Mouse (Mus musculus) CD4-positive helper T cell, adult 2 months (primary cell): ENCODE data around the gene St6galnac5.

Source experiments
- DNase-seq: peaks from one replicate; pipeline ENCODE4 v3.0.0-alpha.2; 2012; ENCODE audit warnings: low read depth, missing footprints, low spot score

The St6galnac5 gene

GRCm38 (mm10) chr3:152872054-152872453 is 110.0 kb downstream of the St6galnac5 start:
- DNase-seq: no peak

DNA sequence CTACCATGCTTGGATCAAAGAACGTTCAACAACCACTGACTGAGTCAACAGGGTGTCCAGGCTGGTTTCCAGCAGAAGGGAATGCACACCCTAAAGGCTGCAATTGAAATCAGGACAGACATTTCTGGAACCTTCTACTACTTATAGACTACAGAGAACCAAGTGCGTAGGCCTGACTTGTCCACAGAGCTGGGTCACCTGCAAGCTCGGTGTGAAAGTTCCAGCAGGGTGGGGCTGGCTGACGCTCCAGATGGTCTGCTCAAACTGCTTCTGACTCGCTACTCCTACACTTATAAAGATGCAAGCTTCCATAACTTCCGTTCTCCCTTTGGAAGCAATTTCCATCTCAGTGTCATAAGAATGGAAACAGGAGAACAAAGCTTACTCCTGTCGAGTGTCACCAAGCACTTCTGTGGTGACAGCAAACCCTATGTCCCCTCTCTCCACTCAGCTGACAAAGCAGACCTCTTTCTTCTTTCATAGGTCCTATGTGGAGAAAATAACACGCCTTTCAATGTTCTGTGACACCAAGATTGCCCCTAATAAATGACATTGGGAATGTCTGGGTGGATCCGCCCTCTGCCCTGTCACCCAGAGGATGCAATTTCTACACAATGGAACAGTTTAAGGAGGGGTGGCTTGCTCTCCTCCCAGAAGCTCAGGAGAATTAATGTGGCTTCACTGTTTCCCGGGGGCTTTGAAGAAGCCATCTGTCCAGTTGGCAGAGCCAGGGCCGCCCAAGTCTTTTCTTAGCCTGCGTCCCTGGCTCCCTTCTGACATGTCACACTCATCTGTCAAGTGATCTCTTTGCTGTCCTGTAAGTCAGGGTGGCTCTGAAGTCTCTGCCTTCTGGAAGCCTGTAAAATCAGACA is 114.2 kb downstream of the St6galnac5 start:
- DNase-seq: no peak

DNA sequence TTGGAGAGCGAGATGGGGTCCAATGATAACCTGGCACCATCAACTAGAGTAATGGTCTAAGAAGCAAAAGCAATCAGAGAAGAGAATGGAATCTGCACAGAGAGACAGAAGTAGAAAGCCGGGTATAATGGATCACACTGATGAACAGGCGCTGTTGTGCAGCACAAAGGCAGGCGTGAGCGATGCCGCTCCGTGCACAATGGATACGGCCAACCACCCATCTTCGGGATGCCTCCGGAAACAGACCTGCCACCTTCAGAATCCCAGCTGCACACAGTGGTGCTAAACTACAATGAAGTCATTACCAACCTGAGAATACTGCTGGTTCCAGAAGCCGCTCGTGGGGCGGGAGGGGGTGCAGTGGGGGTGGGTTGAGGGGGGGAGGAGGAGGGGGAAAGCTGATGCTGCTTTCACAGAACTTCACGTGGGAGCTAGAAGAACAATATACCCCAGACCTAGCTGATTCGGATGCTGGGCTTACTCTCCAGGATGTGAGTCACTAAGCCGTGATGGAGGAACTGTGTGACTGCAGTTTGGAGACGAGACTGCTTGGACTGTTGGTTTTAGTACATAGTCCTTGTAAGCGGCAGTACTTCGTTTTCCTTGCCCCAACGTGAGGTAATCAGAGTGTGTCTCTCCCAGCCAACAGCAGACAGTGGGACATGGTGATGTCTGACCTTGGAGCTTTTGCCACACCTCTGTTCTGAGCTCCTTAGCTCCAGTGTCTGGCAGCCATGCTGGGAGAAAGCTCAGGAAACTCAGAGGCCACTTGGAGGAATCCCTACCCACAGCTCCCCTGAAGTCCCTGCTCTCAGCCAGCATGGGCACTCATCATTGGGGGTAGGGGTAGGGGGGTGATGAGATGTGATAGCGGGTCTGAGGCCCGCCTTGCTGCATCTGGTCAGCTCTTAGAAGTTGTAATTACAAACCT is 115.7 kb downstream of the St6galnac5 start:
- no peak for DNase-seq

- no peak for DNase-seq
Observed at GRCm38 (mm10) chr3:152861978-152862377, 120.1 kb downstream of the St6galnac5 start.

- DNase-seq: no peak
Observed at GRCm38 (mm10) chr3:152861450-152861849, 120.6 kb downstream of the St6galnac5 start.

DNA sequence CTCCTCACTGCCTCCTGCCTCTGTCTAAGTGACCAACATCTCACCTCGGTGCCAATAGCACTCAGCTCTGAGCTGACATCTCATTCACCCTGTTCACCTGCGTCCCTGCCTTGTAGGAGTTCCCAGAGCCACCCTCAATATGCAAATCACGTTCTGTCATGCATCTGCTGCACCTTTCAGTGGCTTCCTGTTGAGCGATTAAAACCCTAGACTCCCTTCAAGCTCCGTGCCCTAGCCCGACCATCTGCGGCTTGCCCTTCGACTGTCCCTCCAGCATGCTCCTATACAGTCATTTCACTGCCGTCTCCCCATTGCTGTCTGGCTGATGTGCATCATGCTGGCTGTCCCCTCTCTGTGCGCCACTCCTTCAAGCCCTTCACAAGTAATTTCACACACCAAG is 126.0 kb downstream of the St6galnac5 start:
- DNase-seq: no peak

DNA sequence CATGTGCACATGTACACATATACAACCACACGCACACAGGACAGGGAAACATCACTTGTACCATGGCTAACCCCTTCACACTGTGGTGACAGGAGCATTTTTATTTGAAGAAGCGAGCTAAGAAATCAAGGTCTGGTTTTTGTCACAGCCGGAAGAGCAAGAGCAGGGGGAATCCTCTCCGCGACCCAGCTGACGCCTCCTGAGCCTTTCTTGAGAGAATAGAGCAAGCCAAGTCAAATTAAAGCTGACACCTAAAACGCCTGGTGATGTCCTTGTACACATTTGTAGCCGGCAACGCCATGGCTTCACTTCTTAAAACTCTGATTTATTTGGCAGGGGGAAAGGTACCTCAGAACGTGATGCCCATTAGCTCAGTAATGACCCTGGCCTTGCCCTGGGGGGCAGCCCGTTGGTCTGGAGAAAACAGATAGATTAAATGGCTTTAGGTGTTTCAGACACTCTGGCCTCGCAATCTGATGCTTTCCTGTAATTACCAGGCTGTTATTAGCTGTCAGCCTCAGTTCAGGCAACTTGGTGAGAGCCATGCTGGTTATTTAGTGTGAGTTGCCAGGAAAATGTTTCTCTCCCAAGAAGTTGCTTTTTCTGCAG is 126.9 kb downstream of the St6galnac5 start:
- DNase-seq: no peak

GRCm38 (mm10) chr3:152843925-152844324 is 138.1 kb downstream of the St6galnac5 start:
- no peak for DNase-seq

GRCm38 (mm10) chr3:152842648-152843047 is 139.4 kb downstream of the St6galnac5 start:
- no peak for DNase-seq

DNA sequence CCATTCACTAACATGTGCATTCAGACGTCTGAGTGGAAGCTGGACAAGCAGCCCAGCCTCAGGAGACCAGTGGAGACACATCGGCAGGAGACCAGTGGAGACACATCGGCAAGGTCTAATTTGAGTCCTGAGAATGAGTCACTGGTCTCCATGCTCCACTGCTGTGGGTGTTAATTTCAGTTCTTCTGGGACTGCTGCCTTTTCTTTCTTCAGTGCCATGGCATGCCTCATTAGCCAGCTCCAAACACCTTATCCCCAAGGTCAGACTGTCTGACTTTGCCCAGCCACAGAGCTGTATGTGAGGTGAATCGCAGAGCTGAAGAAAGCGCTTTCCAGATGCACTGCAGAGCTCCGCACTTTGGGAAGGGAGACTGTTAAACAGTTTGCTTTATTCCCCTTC is 140.8 kb downstream of the St6galnac5 start:
- DNase-seq: no peak

DNA sequence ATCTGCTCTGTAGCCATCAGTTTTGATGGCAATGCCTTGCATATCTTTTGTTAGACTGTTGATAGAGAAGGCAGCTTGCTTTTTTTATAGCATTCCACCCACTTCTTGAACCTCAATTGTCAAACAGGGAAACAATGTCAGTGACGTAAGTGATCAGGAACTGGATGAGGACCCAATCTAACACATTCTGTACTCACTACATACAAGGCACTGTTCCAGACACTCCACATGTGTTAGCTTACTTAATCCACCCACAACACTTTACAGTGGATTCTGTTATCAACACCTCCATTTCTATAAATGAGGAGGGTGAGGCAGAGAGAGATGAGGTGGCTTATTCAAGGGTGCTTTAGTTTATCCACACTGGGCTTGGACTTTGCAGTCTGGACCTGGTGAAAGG is 144.1 kb downstream of the St6galnac5 start:
- no peak for DNase-seq

DNA sequence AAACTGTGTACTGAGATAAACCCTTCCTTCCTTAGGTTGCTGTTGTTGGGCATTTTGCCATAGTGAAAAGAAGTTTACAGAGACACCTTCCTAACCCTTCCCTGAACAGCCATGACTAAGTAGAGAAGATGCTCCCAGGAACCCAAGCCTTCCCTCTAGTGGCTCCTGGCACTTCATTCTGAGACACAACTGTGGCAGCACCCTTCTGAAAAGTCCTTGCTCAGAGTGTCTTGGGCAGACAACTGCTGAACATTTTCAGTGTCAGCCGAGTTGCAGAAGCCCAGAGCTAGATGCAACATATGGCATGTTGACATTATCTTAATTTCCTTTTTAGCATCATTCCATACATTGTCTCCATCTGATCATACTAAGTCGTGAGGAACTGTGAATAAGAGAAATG is 144.6 kb downstream of the St6galnac5 start:
- no peak for DNase-seq

GRCm38 (mm10) chr3:152832436-152832835 is 149.6 kb downstream of the St6galnac5 start:
- DNase-seq: no peak

DNA sequence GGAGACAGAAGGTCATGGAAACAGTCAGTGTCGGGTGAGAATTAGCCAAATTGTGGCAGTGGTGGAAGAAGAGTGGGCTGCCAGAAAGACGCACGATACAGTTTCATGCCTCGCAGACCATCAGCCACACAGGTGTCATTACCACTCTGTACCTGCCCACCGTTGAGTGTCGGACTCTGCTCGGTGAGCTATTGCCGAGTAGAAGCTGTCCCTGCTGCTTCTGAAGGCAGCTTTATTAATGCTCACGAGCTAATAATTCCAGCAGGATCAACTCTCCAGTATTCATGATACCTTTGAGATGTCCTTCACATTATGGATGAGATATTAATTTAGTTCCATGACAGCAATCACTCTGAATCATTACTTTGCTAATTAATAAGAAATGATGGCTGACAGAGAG is 150.1 kb downstream of the St6galnac5 start:
- no peak for DNase-seq

- no peak for DNase-seq
Observed at GRCm38 (mm10) chr3:152831377-152831776, 150.7 kb downstream of the St6galnac5 start.

- DNase-seq: peak; percentile 17
Observed at GRCm38 (mm10) chr3:152821202-152821601, 160.8 kb downstream of the St6galnac5 start.

DNA sequence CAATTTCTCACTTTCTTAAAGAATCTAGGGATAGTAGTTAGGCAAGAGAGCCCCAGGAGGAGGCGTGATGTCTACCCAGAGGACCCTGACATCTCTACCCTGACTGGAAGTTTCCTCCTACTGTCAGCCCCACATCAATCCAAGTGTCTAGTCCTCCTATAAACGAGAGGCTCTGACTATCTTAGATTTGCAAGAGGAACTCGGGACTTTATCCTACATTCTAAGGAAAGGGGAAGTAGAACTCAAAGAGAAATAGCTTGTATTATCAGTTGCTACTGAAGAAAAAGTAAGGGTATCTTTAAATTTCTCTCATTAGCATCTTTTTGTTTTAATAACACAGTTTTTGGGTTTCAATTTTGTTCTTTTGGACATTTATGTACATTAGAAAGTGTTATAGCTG is 161.6 kb downstream of the St6galnac5 start:
- no peak for DNase-seq

DNA sequence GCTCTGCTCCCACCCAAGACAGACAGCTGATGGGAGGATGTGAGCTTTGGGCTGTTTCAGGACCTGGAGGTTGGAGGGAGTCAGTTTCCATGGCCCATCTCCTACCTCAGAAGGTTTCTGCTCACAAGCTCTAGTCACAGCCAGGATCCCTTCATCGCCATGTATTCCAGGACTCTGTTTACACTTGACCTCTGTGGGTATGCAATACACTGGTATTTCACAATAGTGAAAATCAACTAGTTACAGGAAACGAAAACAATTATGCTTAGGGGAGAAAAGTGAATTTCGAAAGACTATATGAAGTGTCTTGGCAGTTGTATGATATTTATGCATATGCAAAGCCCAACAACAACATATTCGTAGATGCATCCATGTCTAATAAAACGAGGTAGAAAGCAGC is 166.9 kb downstream of the St6galnac5 start:
- no peak for DNase-seq

GRCm38 (mm10) chr3:152813905-152814304 is 168.1 kb downstream of the St6galnac5 start:
- DNase-seq: no peak

DNA sequence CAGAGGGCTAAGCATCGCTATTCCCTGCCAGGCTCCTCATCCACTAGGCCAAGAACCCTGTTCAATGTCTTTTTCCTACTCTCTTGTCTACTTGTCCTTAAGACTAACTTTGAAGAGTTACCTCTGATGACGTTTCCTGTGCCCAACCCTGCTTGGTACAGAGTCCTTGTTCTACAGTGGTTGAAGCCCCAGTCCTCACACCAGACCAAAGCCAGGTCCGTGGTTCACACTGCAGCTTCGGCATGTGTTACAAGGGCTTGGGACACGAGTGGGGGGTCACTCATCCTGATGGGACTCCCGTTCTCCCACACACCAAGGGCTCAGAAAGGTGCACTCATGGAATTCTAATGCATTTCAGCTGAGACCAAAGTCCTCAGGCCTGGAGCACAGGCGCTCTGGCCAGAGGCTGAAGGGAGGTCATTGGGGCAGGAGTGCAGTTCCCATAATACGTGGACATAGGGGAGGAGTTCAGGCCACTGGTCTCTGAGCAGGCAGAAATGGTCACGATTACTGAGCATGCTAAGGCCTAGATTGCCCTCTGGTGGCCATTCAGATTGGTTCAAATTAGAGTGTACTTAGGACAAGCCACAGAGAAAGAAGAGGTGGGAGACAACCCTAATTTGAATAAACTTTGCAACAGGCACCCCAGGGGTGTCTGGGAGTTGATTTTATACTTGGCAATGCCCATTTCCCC is 182.2 kb downstream of the St6galnac5 start:
- DNase-seq: peak; percentile 32

- no peak for DNase-seq
Observed at GRCm38 (mm10) chr3:152797354-152797753, 184.7 kb downstream of the St6galnac5 start.
